Mouse (Mus musculus): Measurements from ENCODE around the gene Rab23. TPM values are rescaled to one million over a fixed set of nuclear protein-coding genes. Genes with fewer than 3 reads are reported as not detected.
"Not testable (repeated sequence)": the region's sequence is repeated elsewhere in the genome, so short reads cannot be mapped to it uniquely, and the experiment has no call there.

Rab23 gene
- total RNA-seq, 1 experiment from 2014 or later = 12.0 TPM

GRCm38 (mm10) chr1:33733044-33733443 is 13.4 kb downstream of the Rab23 start:
- no peak for DNase-seq

- no peak for DNase-seq
These were observed 14.5 kb downstream of the Rab23 start for GRCm38 (mm10) chr1:33734001-33734685.

- DNase-seq = no peak
These were observed 18.6 kb downstream of the Rab23 start for GRCm38 (mm10) chr1:33738281-33738680.

GRCm38 (mm10) chr1:33738681-33739278 is 19.1 kb downstream of the Rab23 start:
- no peak for DNase-seq

DNA sequence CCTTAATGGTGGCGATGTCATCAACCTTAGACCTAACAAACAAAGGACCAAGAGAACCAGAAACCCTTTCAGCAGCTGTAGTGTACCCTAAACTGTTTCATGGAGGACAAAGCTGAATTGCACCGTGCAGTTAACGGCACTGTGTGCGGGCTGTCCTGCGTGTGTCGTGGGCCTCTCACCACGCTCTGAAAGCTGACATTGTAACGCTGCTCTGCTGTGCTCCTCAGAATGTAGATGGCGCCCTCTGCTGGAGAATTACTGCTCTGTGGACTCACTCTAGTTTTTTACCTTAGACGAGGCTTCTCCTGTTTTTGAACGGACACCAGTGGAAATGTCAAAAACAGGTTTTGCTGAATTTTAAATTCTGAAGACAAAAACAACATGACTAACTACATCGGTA is 19.6 kb downstream of the Rab23 start:
- peak; percentile 88 for DNase-seq

DNA sequence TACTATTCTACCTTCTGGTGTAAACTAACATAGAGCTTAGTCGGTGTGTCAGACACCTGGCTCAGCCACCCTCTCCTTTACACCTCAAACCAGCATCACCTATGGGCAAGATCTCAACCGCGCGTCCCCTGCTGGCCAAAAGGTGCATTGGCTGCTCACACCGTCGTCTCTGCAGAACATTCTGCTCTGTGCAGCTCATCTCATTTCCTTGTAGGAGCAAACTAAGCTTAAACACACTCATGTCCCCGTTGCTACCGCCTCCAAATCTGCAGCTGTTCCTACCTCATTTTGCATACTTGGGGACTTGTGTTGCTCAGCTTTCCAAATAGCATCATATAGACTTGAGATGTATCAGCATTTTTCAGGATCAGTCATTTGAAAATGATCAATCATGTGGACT is 23.2 kb downstream of the Rab23 start:
- peak; percentile 32 for DNase-seq

DNA sequence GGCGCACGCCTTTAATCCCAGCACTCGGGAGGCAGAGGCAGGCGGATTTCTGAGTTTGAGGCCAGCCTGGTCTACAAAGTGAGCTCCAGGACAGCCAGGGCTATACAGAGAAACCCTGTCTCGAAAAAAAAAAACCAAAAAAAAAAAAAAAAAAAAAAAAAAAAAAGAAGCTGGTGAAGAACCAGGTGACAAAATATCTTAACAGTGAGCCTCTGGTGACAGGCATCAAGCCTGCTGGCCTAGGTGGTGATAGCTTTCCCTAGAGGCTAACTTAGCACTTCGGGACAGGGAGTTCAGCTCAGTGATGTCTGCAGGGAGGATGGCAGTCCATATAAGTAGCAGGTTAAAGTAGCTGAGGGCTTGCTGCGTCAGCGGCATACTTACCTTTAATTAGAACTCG is 25.1 kb downstream of the Rab23 start:
- not testable (repeated sequence) for DNase-seq

DNA sequence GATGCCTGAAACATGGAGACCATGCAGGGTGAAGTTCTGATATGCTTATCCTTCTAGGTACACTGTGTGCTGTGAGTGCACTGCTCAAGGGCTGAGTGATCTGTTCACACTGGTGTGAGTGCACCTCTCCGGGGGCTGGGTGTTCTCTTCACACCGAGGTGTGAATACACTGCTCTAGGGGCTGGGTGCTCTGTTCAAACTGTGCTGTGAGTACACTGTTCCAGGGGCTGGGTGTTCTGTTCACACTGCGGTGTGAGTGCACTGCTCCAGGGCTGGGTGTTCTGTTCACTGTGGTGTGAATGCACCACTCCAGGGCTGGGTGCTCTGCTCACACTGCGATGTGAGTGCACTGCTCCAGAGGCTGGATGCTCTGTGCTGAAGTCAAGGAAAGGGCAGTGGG is 26.2 kb downstream of the Rab23 start:
- no peak for DNase-seq

- DNase-seq = no peak
These were observed 29.4 kb downstream of the Rab23 start for GRCm38 (mm10) chr1:33749109-33749508.

DNA sequence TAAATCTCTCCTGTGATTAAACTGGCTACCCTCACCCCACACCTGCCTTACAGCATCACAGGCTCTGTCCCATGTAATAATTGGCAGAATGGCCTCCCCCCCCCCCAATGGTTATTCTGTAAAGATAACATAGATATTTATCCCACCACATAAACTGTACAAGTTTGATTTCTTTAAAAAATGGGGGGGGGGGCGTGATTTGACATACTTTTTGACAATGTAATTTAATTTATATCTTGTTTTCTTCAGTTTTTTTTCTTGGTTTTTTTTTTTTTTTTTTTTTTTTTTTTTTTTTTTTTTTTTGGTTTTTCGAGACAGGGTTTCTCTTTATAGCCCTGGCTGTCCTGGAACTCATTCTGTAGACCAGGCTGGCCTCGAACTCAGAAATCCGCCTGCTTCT is 30.0 kb downstream of the Rab23 start:
- DNase-seq = not testable (repeated sequence)

DNA sequence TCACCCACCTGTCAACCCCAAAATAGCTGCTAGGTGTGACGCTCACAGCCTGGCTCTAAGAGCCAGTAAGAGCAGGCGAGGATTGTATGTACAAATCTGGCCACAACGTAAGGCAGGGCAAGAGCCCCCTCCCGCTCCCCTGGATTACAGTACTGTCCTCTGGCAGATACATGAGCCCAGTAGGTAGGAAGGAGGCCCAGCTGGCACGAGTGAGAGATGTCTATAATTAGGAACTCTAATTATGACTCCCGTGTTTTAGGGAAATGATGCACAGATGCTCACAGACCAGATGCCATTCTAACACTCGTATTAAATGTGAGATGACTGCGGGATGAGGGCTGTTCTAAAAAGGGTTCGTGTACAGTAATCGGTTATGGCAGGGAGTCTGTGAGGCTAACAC is 31.6 kb downstream of the Rab23 start:
- DNase-seq = no peak

DNA sequence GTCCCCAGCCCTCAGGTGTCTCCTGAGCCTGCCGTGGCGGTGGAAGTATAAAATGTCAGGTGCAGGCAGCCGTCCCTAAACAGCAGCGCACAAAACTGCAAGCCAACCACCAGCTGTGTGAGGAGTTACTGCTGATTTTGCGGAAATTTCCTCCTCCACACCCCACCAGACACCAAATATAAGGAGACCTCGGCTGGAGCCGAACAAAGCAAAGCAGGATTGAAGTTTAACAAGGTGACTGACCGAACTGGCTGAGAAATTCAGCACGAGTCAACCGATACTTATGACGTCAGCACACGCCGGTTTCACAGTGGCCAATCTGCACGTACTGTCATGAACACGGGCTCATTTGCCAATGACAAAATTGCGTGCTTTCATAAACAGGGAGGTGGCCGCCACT is 34.4 kb downstream of the Rab23 start:
- DNase-seq = no peak

- DNase-seq = peak; percentile 3
These were observed 35.5 kb downstream of the Rab23 start for GRCm38 (mm10) chr1:33754965-33755735.

DNA sequence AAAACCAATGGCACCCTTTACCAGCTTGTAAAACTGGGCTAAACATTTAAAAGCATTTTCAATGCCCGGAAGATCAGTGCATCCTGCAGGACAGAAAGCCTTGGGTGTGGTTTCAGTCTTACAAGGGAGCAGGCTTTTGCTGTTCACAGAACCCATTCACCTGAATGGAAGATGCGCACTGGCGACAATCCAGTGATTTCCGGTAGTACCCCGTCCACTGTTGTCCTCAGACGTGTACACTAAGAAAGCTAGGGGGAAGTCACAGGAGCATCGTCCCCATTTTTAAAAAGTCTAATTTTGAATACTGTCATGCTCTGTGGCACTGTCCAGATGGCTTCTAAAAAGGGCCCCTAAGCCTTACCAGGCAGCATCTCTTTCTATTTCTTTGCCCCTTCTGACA is 36.1 kb downstream of the Rab23 start:
- DNase-seq = no peak

GRCm38 (mm10) chr1:33756258-33757032 is 36.8 kb downstream of the Rab23 start:
- DNase-seq = peak; percentile 17

- peak; percentile 24 for DNase-seq
These were observed 37.3 kb downstream of the Rab23 start for GRCm38 (mm10) chr1:33757033-33757413.

DNA sequence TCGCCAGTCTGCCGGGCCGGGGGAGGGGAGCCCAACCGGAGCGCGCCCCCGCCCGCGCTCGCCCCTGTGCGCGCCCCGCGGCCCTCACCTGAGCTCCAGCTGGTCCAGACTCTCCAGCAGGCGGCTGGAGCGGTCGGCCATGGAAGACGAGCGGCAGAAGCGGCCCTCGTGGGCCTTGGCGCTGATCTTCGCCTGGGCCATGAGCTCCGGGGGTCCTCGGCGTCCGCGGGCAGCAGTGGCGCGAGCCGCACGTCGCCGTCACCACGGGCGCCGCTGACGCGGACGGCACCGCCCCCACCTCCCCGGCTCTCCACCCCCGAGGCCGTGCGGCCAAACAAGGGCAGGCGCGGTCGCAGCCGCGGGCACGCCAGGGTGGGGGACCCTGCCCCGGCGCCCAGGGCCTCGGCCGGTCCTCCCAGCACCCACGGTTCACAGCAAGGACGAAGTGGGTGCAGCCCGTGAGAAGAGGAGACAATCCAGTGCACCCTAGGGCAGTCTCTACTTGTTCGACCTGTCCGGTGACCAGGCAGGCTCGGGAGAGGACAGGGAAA is 37.9 kb downstream of the Rab23 start, which contains the start of gene Bag2:
TSS of gene Bag2 (minus strand) at position 305 of the 551 bp plus-strand sequence.
- peak; percentile 84 for DNase-seq

DNA sequence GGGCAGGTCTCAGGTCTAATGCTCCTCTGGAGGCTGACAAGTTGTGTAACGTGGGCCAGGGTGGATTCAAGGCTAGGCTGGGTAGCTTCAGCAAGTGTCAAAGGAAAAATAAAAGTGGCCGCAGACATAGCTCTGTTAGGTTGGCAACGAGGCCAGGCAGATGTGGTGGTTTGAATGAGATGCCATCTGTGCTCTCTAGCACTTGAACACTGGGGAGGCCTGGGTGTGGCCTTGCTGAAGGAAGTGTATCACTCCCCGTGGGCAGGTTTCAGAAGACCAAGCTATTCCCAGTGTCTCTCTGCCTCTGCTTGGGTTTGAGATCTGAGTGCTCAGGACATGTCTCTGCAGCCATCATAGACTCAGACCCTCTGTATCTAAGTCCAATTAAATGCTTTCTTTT is 38.8 kb downstream of the Rab23 start:
- peak; percentile 9 for DNase-seq

DNA sequence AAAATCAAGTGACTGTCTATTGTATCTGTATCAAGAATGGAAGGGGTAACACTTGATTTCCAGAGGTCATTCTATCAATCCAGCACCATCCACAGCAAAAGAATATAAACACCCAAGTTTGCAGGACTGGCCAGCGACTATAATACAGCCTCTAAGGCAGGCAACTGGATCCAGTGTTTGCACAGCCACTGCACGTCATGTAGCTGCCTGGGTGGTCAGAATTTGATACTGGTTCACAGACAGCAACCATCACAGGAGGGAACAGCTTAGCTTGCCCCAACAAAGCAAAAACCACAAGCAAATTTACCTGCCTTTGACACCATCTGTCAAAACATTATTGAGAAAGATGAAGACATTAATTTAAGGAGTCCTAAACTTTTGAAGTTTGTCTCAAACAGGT is 44.1 kb downstream of the Rab23 start:
- DNase-seq = no peak

DNA sequence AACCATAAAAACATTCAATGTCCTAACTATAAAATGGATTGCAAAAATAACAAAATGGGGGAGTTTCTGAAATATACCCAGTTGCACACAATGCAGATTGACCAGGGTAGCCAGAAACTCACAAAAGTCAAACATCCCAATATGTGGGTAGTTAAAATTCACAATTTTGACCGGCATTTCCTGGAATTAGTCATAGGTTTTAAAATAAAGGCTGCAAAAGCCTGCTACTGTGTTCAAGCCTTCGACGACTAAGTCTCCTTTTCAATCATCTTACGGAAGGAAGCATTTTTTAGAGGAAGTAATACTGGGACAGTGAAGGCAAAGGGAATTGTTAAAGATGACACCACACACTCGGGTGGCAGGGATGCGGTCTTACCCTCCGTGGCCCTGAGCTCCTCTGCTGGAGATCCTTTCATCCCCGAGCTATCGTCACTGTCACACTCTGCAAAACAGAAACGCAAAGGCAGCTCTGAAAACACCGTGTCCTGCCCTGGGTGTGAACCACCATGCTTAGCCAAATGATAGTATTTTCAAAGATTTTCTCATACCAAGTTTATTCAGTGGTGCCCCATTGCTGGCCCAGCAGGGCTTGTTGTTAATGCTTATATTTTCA is 45.9 kb downstream of the Rab23 start:
- no peak for DNase-seq
